In genomic region chr5:103783086-103783668, GRCm38 (mm10) we compare ENCODE assay signal across 24 mouse cellular contexts.
DNase-seq lines count a peak whose midpoint lies in the region; ATAC-seq and TF ChIP-seq lines count a peak whose summit lies in the region.
"Had no signal": no experiment of that assay in that cellular context is flagged by ENCODE, and none has a peak within 500 bp of the region (broad histone marks: within the 10 kb centered on the region; RNA-seq: fewer than 3 reads in every experiment).

No protein-coding gene starts in this region.

- peak overlapping the region; percentile 81 for H3K27ac ChIP-seq in kidney, adult 2 months (ENCODE audit: insufficient read depth, low read depth, low read length)
- peak overlapping the region; percentile 62 for H3K27ac ChIP-seq in kidney, embryonic 16.5 days (ENCODE audit: low read length)
- no peak overlapping the region for H3K27ac ChIP-seq in hindbrain, embryonic 13.5 days
- H3K27ac ChIP-seq: embryonic facial prominence, embryonic 15.5 days; heart, embryonic 10.5 days; hindbrain, embryonic 12.5 days; hindbrain, postnatal 0 days had no signal

- H3K4me2 ChIP-seq in kidney, embryonic 16.5 days (replicated peaks; ENCODE audit: low read depth, low read length): no peak overlapping the region
- no peak overlapping the region for H3K4me2 ChIP-seq in hindbrain, embryonic 13.5 days
- H3K4me2 ChIP-seq: embryonic facial prominence, embryonic 15.5 days; hindbrain, embryonic 12.5 days had no signal

- H3K4me1 ChIP-seq in kidney, adult 2 months (ENCODE audit: control insufficient read depth, insufficient read depth, low read length): peaks cover 47% of the 10 kb centered on the region
- H3K4me1 ChIP-seq in kidney, embryonic 16.5 days (ENCODE audit: insufficient read depth, low read length): peaks cover 50% of the 10 kb centered on the region
- H3K4me1 ChIP-seq in E14TG2a.4 (replicated peaks; ENCODE audit: low read depth, low read length): peaks cover 88% of the 10 kb centered on the region
- H3K4me1 ChIP-seq in hindbrain, embryonic 13.5 days (replicated peaks): peaks cover 24% of the 10 kb centered on the region

- H3K9me3 ChIP-seq in kidney, embryonic 16.5 days (ENCODE audit: low read length): no peaks in the 10 kb centered on the region
- H3K9me3 ChIP-seq in E14TG2a.4 (ENCODE audit: low read length): no peaks in the 10 kb centered on the region
- H3K9me3 ChIP-seq in hindbrain, embryonic 13.5 days: no peaks in the 10 kb centered on the region
- H3K9me3 ChIP-seq: embryonic facial prominence, embryonic 15.5 days; heart, embryonic 10.5 days; hindbrain, embryonic 12.5 days had no signal

- WGBS in kidney, adult 2 months: 29% methylated on average over 11 of the region's 11 CpGs
- 54% methylated on average over 11 of the region's 11 CpGs for WGBS in kidney, embryonic 16.5 days
- WGBS in hindbrain, embryonic 13.5 days: 87% methylated on average over 11 of the region's 11 CpGs

- no peaks in the 10 kb centered on the region for H3K27me3 ChIP-seq in kidney, adult 2 months (replicated peaks; ENCODE audit: control insufficient read depth, insufficient read depth, low read length)
- H3K27me3 ChIP-seq in kidney, embryonic 16.5 days (ENCODE audit: insufficient read depth, low read length): no peaks in the 10 kb centered on the region
- no peaks in the 10 kb centered on the region for H3K27me3 ChIP-seq in E14TG2a.4 (ENCODE audit: insufficient read depth, low read length)
- H3K27me3 ChIP-seq in hindbrain, embryonic 13.5 days: no peaks in the 10 kb centered on the region
- H3K27me3 ChIP-seq: CH12.LX; embryonic facial prominence, embryonic 15.5 days; hindbrain, embryonic 12.5 days had no signal

- H3K36me3 ChIP-seq in kidney, adult 2 months (ENCODE audit: control insufficient read depth, insufficient read depth, low read length): peaks cover 2% of the 10 kb centered on the region; the same call in 1 of the 2 replicates
- H3K36me3 ChIP-seq in kidney, embryonic 16.5 days (ENCODE audit: insufficient read depth, low read length): peaks cover 14% of the 10 kb centered on the region
- H3K36me3 ChIP-seq in E14TG2a.4 (ENCODE audit: insufficient read depth, low read length): peaks cover 60% of the 10 kb centered on the region
- peaks cover 4% of the 10 kb centered on the region; the same call in 1 of the 2 replicates for H3K36me3 ChIP-seq in hindbrain, embryonic 13.5 days

- no peak for TF ChIP-seq CTCF in kidney, adult 2 months (conservative IDR thresholded peaks at IDR 0.05; ENCODE audit: insufficient read depth, insufficient read length, low read depth, low read length)
- no peak for TF ChIP-seq CTCF in E14TG2a.4 (conservative IDR thresholded peaks at IDR 0.05; ENCODE audit: low read length)

- H3K9ac ChIP-seq in kidney, embryonic 16.5 days (replicated peaks; ENCODE audit: low read length): no peak overlapping the region
- no peak overlapping the region for H3K9ac ChIP-seq in hindbrain, embryonic 13.5 days
- H3K9ac ChIP-seq: embryonic facial prominence, embryonic 15.5 days; hindbrain, embryonic 12.5 days had no signal

- no peak overlapping the region for H3K4me3 ChIP-seq in kidney, adult 2 months (ENCODE audit: insufficient read depth, low read depth, low read length)
- no peak overlapping the region for H3K4me3 ChIP-seq in kidney, embryonic 16.5 days (ENCODE audit: low read length)
- H3K4me3 ChIP-seq in E14TG2a.4 (replicated peaks; ENCODE audit: low read length): 0 out of 2 replicates have a peak overlapping the region, but pooled peaks have one; percentile 20
- no peak overlapping the region for H3K4me3 ChIP-seq in hindbrain, embryonic 13.5 days
- H3K4me3 ChIP-seq: embryonic facial prominence, embryonic 15.5 days; erythroblast, embryonic 14.5 days; heart, embryonic 10.5 days; hindbrain, embryonic 12.5 days had no signal

- peak; percentile 67 for DNase-seq in kidney, adult 2 months
- no peak for DNase-seq in kidney, postnatal 14 days
- DNase-seq in kidney, postnatal 10 days: no peak
- DNase-seq: adrenal gland, adult 2 months; adrenal gland, postnatal 25 days; cerebellum, adult 11 months; cerebellum, adult 8-10 months; cerebellum, postnatal 14 days; embryo, embryonic 11 days; gastrocnemius, postnatal 36 days; heart, adult 18-20 months; heart, postnatal 10 days; heart, postnatal 4 days had no signal

- ATAC-seq in kidney, embryonic 16.5 days (ENCODE audit: low FRiP score, low TSS enrichment): no peak
- peak; percentile 59 for ATAC-seq in granulocyte monocyte progenitor cell, adult 5-6 weeks (replicated peaks; ENCODE audit: poor library complexity, severe bottlenecking)
- no peak for ATAC-seq in hindbrain, embryonic 13.5 days (ENCODE audit: low FRiP score)
- ATAC-seq: forebrain, embryonic 16.5 days; hindbrain, postnatal 0 days had no signal

- TF ChIP-seq POLR2A in kidney, adult 2 months (IDR thresholded peaks at IDR 0.05; ENCODE audit: low read depth, low read length): no peak
